Mouse (Mus musculus): Measurements from ENCODE around the gene Mgat5b.

DNA sequence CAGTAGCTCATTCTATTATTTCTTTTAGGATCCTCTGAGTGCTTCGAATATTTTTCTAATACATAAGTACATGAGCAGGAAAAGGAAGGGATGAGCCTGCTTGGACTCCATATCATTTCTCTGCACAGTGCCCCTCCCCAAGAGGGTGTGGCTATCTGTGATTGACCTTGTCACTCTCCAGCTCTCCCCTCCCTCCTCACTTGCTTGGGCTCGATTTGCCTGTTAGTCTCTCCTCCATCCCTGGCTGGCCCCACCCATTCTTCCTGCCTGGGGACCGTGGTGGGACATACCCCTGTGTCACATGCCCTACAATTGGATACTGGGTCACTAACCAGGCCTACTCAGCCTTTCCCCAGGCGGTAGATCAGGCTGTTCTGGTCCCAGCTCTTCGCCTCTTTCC, 39.9 kb downstream of the Mgat5b start:
- TF ChIP-seq POLR2A (IDR thresholded peaks at IDR 0.05; ENCODE audit: borderline replicate concordance, low read depth, low read length) (no peak), CTCF (IDR thresholded peaks at IDR 0.05; ENCODE audit: low read depth, low read length) (no peak)
